Mouse (Mus musculus): Measurements from ENCODE around the gene Gm527. TPM values are rescaled to one million over a fixed set of nuclear protein-coding genes. Genes with fewer than 3 reads are reported as not detected.
A peak's percentile ranks its signal among the peaks of the same experiment; 100 is the strongest.

Gm527 gene
- polyA plus RNA-seq (2015; fragmentation: Nextera tagmentation; extraction: Ambion mirVana), result 2.7 and 4.3 TPM in 2 replicates

DNA sequence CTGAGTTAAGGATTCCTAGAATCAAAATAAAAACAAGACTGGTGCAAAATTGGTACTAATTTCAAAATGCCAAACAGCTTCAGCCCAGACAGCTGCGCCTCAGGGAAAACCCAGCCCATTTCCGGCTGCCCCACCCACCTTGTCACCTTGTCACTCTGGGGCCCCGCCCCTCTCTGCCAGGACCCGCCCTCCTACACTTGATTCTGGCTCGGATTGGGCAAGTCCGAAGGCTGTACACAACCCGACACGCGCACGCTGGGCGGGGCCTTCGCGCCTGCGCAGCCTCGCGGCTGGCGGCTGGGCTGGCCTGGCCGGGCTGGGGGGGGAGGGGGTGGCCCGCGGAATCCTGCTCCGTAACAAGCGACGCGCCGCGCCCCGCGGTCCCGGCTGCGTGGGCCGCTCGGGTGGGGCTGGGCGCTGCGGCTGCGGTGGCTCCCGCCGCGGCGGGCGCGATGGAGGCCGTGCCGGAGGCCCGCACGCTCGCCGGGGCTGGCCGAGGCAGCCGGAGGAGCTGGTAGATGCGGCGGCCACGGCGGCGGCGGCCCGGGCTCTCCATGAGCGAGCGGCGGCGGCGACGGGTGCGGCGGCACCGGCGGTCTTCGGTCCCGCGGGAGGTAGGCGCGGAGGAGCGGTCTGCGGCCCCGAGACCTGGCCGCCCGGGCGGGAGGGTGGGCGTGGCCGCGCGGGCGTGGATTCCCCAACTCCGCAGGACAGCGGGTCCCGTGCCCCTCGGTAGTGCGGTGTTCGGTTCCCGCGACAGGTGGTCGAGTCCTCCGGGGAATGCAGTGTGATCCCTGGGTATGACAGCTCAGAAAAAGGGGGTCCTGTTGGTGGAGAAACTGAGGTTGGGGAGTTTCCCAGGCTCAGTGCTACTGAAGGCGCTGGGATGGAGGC, at the start of gene Gm527:
Gene Gm527 (plus strand): TSS at position 329 of the 894 bp plus-strand sequence.
- H3K4me2 ChIP-seq, result peak within 1 kb of the TSS; percentile 77
- H3K27me3 ChIP-seq, result no peaks in the 10 kb centered on the region
- no peaks in the 10 kb centered on the region for H3K9me3 ChIP-seq
- 0 out of 2 replicates have a peak, but pooled peaks cover 13% of the 10 kb centered on the region for H3K36me3 ChIP-seq
- peak within 1 kb of the TSS; percentile 81 for H3K4me3 ChIP-seq
- under 1% methylated on average over 74 of the region's 93 CpGs for WGBS
- peak within 1 kb of the TSS; percentile 84 for H3K27ac ChIP-seq (replicated peaks)
- peaks cover 10% of the 10 kb centered on the region; the same call in 1 of the 2 replicates for H3K4me1 ChIP-seq (replicated peaks)
- H3K9ac ChIP-seq, result peak within 1 kb of the TSS; percentile 88
- ATAC-seq (ENCODE audit: low read depth), result peak; percentile 100

DNA sequence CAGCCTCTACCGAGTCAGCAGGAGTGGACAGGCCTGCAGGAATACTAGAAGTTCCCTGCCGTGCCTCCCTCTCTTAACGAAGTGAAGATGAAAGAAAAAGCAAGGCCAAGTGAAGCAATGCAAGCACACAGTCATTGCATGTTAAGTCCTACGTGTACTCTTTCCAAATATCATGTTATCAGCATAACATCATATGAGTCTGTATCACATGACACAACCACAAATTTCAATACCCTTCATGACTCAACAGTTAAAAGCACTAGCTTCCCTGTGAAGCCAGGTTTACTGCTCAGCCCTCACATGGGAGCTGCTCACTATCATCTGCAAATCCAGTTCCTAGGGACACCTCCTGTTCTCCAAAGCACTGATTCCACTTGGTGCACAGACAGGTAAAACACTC, 46.6 kb upstream of the Gm527 start:
- WGBS, result 55% methylated on average over 4 of the region's 4 CpGs
- ATAC-seq (ENCODE audit: low read depth), result no peak
- H3K9me3 ChIP-seq, result no peaks in the 10 kb centered on the region

DNA sequence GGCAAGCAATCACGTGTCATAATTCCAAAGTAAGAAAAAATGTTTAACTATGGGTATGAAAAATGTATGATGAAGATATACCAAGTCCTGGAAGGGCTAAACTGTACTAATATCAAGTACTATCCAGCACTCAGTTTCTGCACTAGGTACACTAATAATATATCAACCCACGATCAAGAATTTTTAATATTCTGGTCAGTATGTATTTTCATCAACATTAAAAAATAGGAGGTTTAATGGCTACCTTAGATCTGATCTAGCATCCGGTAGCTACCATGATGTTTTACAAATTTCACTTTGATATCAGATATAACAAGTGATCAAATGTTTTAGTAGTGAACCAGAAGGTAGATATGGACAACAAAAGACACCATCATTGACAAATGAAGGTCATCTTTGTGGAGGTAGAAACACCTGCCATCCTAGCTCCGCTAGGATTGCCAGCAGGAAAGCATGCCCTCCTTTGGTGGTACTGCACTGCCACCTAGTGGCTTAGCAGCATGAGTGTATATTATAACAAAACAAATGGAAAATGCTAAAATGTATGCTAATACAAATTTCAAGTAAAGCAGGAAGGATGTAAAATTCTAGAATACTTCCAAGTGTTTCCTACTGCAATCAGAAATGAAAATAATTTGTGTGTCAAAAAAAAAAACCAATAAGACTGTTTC, 20.5 kb upstream of the Gm527 start:
- no peak overlapping the region for H3K27ac ChIP-seq (replicated peaks)
- H3K4me3 ChIP-seq, result no peak overlapping the region
- H3K9ac ChIP-seq, result no peak overlapping the region
- no peaks in the 10 kb centered on the region for H3K36me3 ChIP-seq
- H3K4me2 ChIP-seq, result no peak overlapping the region
- H3K9me3 ChIP-seq, result no peaks in the 10 kb centered on the region
- 36% methylated on average over 4 of the region's 4 CpGs for WGBS
- ATAC-seq (ENCODE audit: low read depth), result peak; percentile 74; the same call in 1 of the 2 replicates
- no peaks in the 10 kb centered on the region for H3K27me3 ChIP-seq
- H3K4me1 ChIP-seq (replicated peaks), result peaks cover 2% of the 10 kb centered on the region

More for the DNA sequence above, 46.6 kb upstream of the Gm527 start:
- H3K36me3 ChIP-seq, result no peaks in the 10 kb centered on the region
- no peaks in the 10 kb centered on the region for H3K4me1 ChIP-seq (replicated peaks)
- no peak overlapping the region for H3K27ac ChIP-seq (replicated peaks)
- no peak overlapping the region for H3K4me3 ChIP-seq
- no peak overlapping the region for H3K4me2 ChIP-seq
- no peak overlapping the region for H3K9ac ChIP-seq
- H3K27me3 ChIP-seq, result no peaks in the 10 kb centered on the region

DNA sequence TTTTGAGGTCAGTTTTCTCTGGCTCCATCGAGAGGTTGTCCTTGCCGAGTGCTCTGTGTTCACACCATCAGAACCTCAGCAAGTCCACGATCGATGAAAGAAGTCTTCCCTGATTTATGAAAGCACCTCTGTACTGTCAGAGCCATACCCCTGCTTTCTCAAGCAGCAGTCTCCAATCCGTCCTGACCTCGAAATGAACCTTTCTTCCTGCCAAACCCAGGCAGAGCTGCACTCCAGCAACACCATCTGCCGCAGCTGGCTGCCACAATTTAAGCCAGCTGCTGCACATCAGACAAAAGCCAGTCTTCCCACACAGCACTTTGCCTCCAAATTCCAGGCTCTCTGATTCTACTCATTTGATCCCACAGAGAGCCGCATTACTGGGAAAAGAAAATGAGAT, 15.2 kb upstream of the Gm527 start:
- Histone ChIP-seq H3K9ac (0 out of 2 replicates have a peak overlapping the region, but pooled peaks have one; percentile 1), H3K4me3 (no peak overlapping the region)
- ATAC-seq (ENCODE audit: low read depth), result peak; percentile 83

DNA sequence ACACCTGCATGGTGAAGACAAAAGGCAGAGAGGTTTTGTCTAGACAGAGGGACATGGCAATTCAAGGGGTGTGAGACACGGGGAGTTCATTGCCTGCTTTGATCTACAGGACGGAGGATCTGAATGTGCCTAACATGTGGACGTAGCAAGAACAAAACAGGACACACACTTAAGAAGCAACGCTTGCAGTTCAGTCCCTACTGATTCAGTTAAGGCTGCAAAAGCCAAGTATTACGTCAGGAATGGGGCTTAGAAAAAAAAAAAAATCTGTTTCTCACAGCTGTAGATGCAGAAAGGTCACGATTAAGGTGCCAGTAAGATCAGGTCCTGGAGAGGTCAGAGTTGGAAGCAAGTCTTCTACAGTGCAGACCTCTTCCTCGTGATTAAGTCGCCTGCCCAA, 14.5 kb upstream of the Gm527 start:
- Histone ChIP-seq H3K36me3 (no peaks in the 10 kb centered on the region), H3K9ac (no peak overlapping the region), H3K27me3 (no peaks in the 10 kb centered on the region), H3K27ac (replicated peaks) (peak overlapping the region; percentile 67), H3K4me2 (0 out of 2 replicates have a peak overlapping the region, but pooled peaks have one; percentile 19), H3K9me3 (no peaks in the 10 kb centered on the region), H3K4me3 (no peak overlapping the region), H3K4me1 (replicated peaks) (peaks cover 12% of the 10 kb centered on the region)
- 47% methylated on average over 8 of the region's 8 CpGs for WGBS
- no peak for ATAC-seq (ENCODE audit: low read depth)

More for the DNA sequence above, 15.2 kb upstream of the Gm527 start:
- 10% methylated on average over 8 of the region's 8 CpGs for WGBS
- Histone ChIP-seq H3K36me3 (no peaks in the 10 kb centered on the region), H3K27ac (replicated peaks) (peak overlapping the region; percentile 67), H3K4me2 (peak overlapping the region; percentile 19), H3K9me3 (no peaks in the 10 kb centered on the region), H3K4me1 (replicated peaks) (peaks cover 12% of the 10 kb centered on the region), H3K27me3 (no peaks in the 10 kb centered on the region)

DNA sequence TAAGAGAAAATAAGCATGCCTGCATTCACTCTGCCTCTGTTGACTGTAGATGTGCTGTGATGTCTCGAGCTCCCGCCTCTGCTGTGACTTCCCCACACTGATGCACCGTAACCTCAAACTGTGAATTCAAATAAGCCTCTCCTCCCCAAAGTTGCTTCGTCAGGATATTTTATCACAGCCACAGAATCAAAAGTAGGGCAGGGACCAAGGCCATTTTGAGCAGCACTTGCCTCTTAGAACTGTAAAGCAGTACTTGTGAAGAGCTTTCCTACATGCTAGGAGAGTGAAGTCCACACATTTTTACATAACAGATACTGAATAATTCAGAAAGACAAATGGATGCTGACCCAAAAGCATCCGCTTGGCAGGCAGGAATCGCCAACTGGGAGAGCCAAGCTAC, 4.7 kb upstream of the Gm527 start:
- no peaks in the 10 kb centered on the region; the same call in 1 of the 2 replicates for H3K4me1 ChIP-seq (replicated peaks)
- H3K4me2 ChIP-seq, result no peak overlapping the region
- no peaks in the 10 kb centered on the region for H3K27me3 ChIP-seq
- H3K36me3 ChIP-seq, result no peaks in the 10 kb centered on the region
- H3K9ac ChIP-seq, result no peak overlapping the region
- H3K4me3 ChIP-seq, result no peak overlapping the region
- no peaks in the 10 kb centered on the region for H3K9me3 ChIP-seq
- H3K27ac ChIP-seq (replicated peaks), result no peak overlapping the region
- WGBS, result 66% methylated on average over 6 of the region's 6 CpGs
- no peak for ATAC-seq (ENCODE audit: low read depth)

DNA sequence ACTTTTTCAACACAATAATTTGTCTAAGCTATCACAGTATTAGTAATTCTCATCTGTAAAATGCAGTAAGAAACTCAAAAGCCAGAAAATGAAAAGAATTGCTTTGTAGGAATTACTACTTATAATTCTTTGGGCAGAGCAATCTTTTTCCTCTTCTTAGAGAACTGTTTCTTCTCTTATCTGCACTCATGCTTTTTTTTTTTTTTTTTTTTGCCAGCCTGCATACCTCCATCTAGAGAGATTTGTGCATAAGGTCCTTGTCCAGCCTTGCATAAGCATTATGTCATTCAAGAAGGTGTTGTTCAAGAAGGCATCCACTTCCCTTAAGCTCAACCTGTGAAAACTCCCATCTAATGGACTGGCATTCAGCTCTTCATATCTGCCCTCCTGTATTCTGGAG, 971 bp upstream of the Gm527 start:
- H3K4me2 ChIP-seq, result no peak overlapping the region
- ATAC-seq (ENCODE audit: low read depth), result no peak

DNA sequence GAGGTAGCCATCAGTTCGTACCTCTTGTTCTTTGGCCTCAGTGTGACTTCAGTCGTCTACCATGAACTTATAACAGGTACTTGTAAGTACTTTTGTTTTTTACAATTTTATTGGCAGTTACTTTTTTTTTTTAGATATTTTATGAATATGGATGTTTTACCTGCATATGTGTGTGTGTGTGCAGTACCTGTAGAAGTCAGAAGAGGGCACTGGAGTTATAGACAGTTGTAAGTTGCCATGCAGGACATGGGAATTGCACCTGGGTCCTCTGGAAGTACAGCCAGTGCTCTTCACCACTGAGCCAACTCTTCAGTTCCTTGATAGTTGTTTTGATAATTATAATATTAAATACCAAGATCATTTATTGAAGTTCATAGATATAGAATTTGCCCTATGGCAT, 19.8 kb downstream of the Gm527 start:
- Histone ChIP-seq H3K36me3 (peaks cover 13% of the 10 kb centered on the region; the same call in 1 of the 2 replicates), H3K9ac (no peak overlapping the region), H3K27me3 (no peaks in the 10 kb centered on the region), H3K9me3 (no peaks in the 10 kb centered on the region), H3K4me1 (replicated peaks) (no peaks in the 10 kb centered on the region), H3K27ac (replicated peaks) (no peak overlapping the region), H3K4me3 (no peak overlapping the region), H3K4me2 (no peak overlapping the region)
- ATAC-seq (ENCODE audit: low read depth), result no peak
- 84% methylated on average over 2 of the region's 2 CpGs for WGBS

More for the DNA sequence above, 971 bp upstream of the Gm527 start:
- H3K27ac ChIP-seq (replicated peaks), result no peak overlapping the region
- H3K4me1 ChIP-seq (replicated peaks), result peaks cover 10% of the 10 kb centered on the region; the same call in 1 of the 2 replicates
- 0 out of 2 replicates have a peak, but pooled peaks cover 8% of the 10 kb centered on the region for H3K36me3 ChIP-seq
- no peak overlapping the region for H3K4me3 ChIP-seq
- no peaks in the 10 kb centered on the region for H3K9me3 ChIP-seq
- no peaks in the 10 kb centered on the region for H3K27me3 ChIP-seq
- H3K9ac ChIP-seq, result no peak overlapping the region

DNA sequence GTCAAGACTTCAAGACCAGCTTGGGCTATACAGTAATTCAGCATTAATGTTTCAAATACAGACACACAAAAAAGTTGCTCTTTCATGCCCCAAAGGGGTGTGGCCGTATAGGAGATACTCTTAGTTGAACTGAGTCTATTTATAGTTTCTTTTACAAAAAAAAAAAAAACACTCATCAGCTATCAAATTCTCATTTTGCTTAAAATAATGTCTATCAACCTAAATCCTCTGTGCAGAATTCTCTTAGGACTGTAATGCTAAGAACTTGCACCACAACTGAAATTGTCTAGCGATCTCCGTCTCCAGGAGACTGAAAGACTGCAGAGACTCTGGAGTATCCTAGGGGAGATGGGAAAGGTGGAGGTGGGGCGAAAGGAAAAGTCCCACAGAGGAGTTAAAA, 46.9 kb downstream of the Gm527 start:
- Histone ChIP-seq H3K4me3 (peak overlapping the region; percentile 85), H3K4me2 (peak overlapping the region; percentile 88), H3K9ac (peak overlapping the region; percentile 70), H3K9me3 (no peaks in the 10 kb centered on the region), H3K27me3 (no peaks in the 10 kb centered on the region), H3K27ac (replicated peaks) (0 out of 2 replicates have a peak overlapping the region, but pooled peaks have one; percentile 59), H3K4me1 (replicated peaks) (peaks cover 47% of the 10 kb centered on the region), H3K36me3 (no peaks in the 10 kb centered on the region)
- 34% methylated on average over 4 of the region's 4 CpGs for WGBS
- no peak for ATAC-seq (ENCODE audit: low read depth)

DNA sequence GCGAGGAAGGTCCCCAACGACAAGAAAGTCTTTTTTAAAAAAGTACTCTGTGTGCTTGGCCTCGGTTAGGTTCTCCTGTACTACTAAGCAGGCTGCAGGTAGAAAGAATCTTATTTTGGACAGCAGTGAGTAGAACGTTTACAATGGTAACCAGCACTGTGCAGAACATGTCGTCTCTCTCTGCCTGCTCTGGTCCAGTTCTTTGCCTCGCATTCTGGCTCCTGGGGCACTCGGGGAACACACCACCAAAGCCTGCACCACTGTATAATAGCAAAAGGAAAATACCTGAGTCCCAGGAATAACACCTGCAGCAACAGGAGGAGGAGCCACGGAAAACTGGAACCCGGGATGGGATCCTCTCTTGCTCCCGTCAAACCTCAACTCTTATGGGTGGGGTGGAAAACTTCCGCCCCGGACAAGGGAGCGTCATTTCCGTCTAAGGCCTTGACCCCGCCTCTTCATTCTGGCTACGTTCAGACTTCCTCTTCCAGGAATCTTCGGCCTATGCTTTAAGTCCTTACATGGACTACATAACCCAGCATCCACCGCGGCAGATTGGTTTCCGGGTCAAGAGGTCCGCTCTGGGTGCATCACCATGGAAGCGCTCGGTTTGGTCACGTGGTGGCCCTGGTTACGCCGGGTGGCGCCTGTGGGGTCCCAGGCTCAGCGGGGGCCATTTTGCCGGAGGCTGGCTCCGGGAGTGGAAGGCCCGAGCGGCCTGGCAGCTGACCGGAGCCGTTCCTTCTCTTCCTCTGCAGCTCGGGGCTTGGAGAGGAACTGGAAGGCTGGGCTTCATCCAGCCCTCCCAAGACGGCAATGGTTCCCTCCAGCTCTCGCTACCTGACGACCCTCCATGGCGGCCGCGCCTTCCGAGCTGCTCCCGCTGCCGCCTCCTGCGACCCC, 47.7 kb downstream of the Gm527 start, which contains the start of the genes Klhl28 and Togaram1:
Gene Klhl28 (minus strand): TSS at position 411 of the 903 bp plus-strand sequence.
Gene Togaram1 (plus strand): TSS at position 681 of the 903 bp plus-strand sequence.
- WGBS, result 0% methylated on average over 45 of the region's 45 CpGs
- Histone ChIP-seq H3K4me2 (peak within 1 kb of the TSS; percentile 99), H3K27ac (replicated peaks) (peak within 1 kb of the TSS; percentile 92), H3K9me3 (no peaks in the 10 kb centered on the region), H3K27me3 (no peaks in the 10 kb centered on the region), H3K4me1 (replicated peaks) (peaks cover 55% of the 10 kb centered on the region), H3K9ac (peak within 1 kb of the TSS; percentile 89), H3K36me3 (no peaks in the 10 kb centered on the region), H3K4me3 (peak within 1 kb of the TSS; percentile 85)
- ATAC-seq (ENCODE audit: low read depth), result peak; percentile 100

DNA sequence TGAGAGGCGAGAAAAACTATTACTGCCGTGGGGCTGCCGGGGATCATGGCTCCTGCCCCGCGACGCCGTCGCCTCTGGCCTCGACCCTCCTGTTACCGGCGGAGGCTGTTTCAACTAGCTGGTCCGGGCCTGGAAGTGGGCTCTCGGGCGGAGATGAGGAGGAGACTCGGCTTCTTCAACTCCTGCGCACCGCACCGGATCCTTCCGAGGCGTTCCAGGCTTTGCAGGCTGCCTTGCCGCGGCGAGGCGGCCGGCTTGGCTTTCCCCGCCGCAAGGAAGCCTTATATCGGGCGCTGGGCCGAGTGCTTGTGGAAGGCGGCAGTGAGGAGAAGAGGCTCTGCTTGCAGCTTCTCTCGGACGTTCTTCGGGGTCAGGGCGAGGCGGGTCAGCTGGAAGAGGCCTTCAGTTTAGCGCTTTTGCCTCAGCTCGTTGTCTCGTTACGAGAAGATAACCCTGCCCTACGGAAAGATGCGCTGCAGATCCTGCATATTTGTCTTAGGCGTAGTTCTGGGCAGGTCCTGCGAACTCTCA, 48.5 kb downstream of the Gm527 start:
- Histone ChIP-seq H3K4me2 (peak overlapping the region; percentile 99), H3K4me1 (replicated peaks) (peaks cover 63% of the 10 kb centered on the region), H3K27me3 (no peaks in the 10 kb centered on the region), H3K36me3 (no peaks in the 10 kb centered on the region), H3K4me3 (peak overlapping the region; percentile 85), H3K9me3 (no peaks in the 10 kb centered on the region), H3K27ac (replicated peaks) (peak overlapping the region; percentile 92), H3K9ac (peak overlapping the region; percentile 89)
- ATAC-seq (ENCODE audit: low read depth), result peak; percentile 44; the same call in 1 of the 2 replicates
- WGBS, result under 1% methylated on average over 44 of the region's 44 CpGs

Measured in neural tube, embryonic 13.5 days (tissue).